Mouse (Mus musculus): Measurements from ENCODE around the gene Ppil4. TPM values are rescaled to one million over a fixed set of nuclear protein-coding genes. Genes with fewer than 3 reads are reported as not detected.

Ppil4 gene
- polyA plus RNA-seq, 2 experiments = 21.3 to 34.7 TPM

DNA sequence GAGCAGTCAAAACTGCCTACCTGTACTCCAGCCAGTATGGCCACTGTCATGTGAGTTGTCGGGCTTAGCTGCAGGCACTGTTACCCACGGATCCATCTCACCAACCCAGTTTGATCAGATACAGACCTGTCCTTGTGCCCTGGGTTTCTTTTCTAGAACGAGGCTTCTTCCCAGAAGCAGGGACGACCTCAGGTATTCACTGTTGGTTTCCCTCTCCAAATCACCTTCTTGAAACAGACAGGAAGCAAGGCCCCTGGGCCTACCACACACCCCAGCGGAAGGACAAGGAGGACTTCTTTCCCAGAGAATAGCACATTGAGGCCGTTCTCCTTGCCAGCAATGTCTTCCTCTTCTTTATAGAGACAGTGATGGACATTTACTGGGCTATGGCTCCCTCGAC, 67.8 kb downstream of the Ppil4 start:
- H3K4me1 ChIP-seq (ENCODE audit: control insufficient read depth, insufficient read depth, low read length) = peaks cover 6% of the 10 kb centered on the region; the same call in 1 of the 2 replicates
- DNase-seq (ENCODE audit: low spot score) = no peak
- no peak overlapping the region for H3K9ac ChIP-seq (ENCODE audit: low read depth, low read length, severe bottlenecking)
- H3K4me2 ChIP-seq (replicated peaks; ENCODE audit: low read depth, low read length, severe bottlenecking) = no peak overlapping the region
- H3K9me3 ChIP-seq (ENCODE audit: control insufficient read depth, low read length) = no peaks in the 10 kb centered on the region
- H3K36me3 ChIP-seq (ENCODE audit: control insufficient read depth, insufficient read depth, low read length) = no peaks in the 10 kb centered on the region
- H3K27me3 ChIP-seq (ENCODE audit: control insufficient read depth, insufficient read depth, low read length) = no peaks in the 10 kb centered on the region
- H3K27ac ChIP-seq (replicated peaks; ENCODE audit: low read depth, low read length) = peak overlapping the region; percentile 67
- TF ChIP-seq POLR2A (IDR thresholded peaks at IDR 0.05; ENCODE audit: borderline replicate concordance, extremely low read depth, insufficient read depth, insufficient read length) = no peak
- WGBS = 98% methylated on average over 7 of the region's 7 CpGs
- H3K4me3 ChIP-seq (replicated peaks; ENCODE audit: low read length) = no peak overlapping the region
- no peak for ATAC-seq (ENCODE audit: low FRiP score, low read depth)

DNA sequence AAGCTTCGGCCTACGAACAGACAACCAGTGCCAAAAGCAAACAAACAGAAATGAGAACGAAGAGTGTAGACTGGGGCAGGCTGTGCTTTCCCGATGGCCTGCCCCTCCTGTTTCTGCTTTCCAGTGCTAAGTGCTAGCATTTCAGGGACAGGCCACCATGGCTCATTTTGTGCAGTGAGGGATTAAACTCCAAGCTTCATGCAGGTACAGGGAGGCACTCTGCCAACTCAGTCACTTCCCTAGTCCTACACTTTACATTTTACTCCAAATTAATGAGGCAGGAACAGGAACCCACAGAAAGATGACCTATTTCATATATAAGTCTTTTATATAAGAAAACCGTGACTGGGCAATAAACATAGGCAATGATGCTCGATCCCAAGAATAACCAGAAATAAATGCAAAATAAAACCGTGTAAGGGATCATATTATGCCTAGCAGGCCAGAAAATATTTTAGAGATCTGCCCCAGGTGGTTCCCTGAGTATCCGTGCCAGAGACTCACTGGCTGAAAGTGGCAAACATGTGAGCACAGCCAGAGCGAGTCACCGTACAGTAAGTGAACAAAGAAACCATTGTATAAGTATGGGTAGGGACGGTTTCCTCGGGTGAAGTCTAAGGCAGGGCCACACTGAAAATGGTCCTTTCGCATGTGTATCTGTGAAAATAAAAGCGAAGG, 68.7 kb downstream of the Ppil4 start:
- ATAC-seq (ENCODE audit: low FRiP score, low read depth) (peak; percentile 81), DNase-seq (ENCODE audit: low spot score) (peak; percentile 53)
- Histone ChIP-seq H3K27me3 (ENCODE audit: control insufficient read depth, insufficient read depth, low read length) (no peaks in the 10 kb centered on the region), H3K4me3 (replicated peaks; ENCODE audit: low read length) (no peak overlapping the region), H3K4me2 (replicated peaks; ENCODE audit: low read depth, low read length, severe bottlenecking) (no peak overlapping the region), H3K36me3 (ENCODE audit: control insufficient read depth, insufficient read depth, low read length) (no peaks in the 10 kb centered on the region), H3K27ac (replicated peaks; ENCODE audit: low read depth, low read length) (peak overlapping the region; percentile 69), H3K9me3 (ENCODE audit: control insufficient read depth, low read length) (no peaks in the 10 kb centered on the region), H3K9ac (ENCODE audit: low read depth, low read length, severe bottlenecking) (no peak overlapping the region), H3K4me1 (ENCODE audit: control insufficient read depth, insufficient read depth, low read length) (peaks cover 6% of the 10 kb centered on the region; the same call in 1 of the 2 replicates)
- no peak for TF ChIP-seq POLR2A (IDR thresholded peaks at IDR 0.05; ENCODE audit: borderline replicate concordance, extremely low read depth, insufficient read depth, insufficient read length)
- WGBS = 63% methylated on average over 14 of the region's 14 CpGs

- Histone ChIP-seq H3K4me2 (replicated peaks; ENCODE audit: low read depth, low read length, severe bottlenecking) (no peak overlapping the region), H3K27ac (replicated peaks; ENCODE audit: low read depth, low read length) (peak overlapping the region; percentile 69), H3K9me3 (ENCODE audit: control insufficient read depth, low read length) (no peaks in the 10 kb centered on the region), H3K36me3 (ENCODE audit: control insufficient read depth, insufficient read depth, low read length) (no peaks in the 10 kb centered on the region), H3K27me3 (ENCODE audit: control insufficient read depth, insufficient read depth, low read length) (peaks cover 6% of the 10 kb centered on the region; the same call in 1 of the 2 replicates), H3K4me3 (replicated peaks; ENCODE audit: low read length) (no peak overlapping the region), H3K4me1 (ENCODE audit: control insufficient read depth, insufficient read depth, low read length) (peaks cover 7% of the 10 kb centered on the region; the same call in 1 of the 2 replicates), H3K9ac (ENCODE audit: low read depth, low read length, severe bottlenecking) (no peak overlapping the region)
- no peak for DNase-seq (ENCODE audit: low spot score)
- WGBS = 86% methylated on average over 25 of the region's 25 CpGs
- TF ChIP-seq POLR2A (IDR thresholded peaks at IDR 0.05; ENCODE audit: borderline replicate concordance, extremely low read depth, insufficient read depth, insufficient read length) = no peak
- ATAC-seq (ENCODE audit: low FRiP score, low read depth) = no peak; the same call in 1 of the 2 replicates
Observed at GRCm38 (mm10) chr10:7861937-7862657, 69.4 kb downstream of the Ppil4 start.

DNA sequence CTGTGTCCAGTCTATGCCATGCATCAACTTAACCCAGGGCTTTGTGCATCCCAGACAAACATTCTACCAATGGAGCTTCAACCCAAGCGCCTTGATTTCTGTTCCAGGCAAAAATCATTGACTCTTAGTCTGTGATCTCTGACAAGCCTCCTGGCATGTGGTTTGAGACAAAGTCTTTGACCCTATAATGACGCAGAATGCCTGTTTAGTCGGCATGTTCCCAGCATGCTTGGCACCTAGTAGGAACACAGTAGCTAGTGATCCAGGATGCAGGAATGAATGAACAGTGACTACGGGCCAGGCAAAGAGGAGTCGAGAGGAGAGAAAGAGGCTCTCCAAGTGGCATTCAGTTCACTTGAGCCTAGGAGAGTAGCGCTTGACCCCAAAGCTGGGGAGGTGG, 70.7 kb downstream of the Ppil4 start:
- no peak overlapping the region for H3K4me3 ChIP-seq (replicated peaks; ENCODE audit: low read length)
- ATAC-seq (ENCODE audit: low FRiP score, low read depth) = no peak
- no peak overlapping the region for H3K27ac ChIP-seq (replicated peaks; ENCODE audit: low read depth, low read length)
- 93% methylated on average over 6 of the region's 6 CpGs for WGBS
- H3K36me3 ChIP-seq (ENCODE audit: control insufficient read depth, insufficient read depth, low read length) = no peaks in the 10 kb centered on the region
- H3K9ac ChIP-seq (ENCODE audit: low read depth, low read length, severe bottlenecking) = no peak overlapping the region
- H3K4me1 ChIP-seq (ENCODE audit: control insufficient read depth, insufficient read depth, low read length) = peaks cover 13% of the 10 kb centered on the region; the same call in 1 of the 2 replicates
- H3K27me3 ChIP-seq (ENCODE audit: control insufficient read depth, insufficient read depth, low read length) = peaks cover 19% of the 10 kb centered on the region; the same call in 1 of the 2 replicates
- no peak for DNase-seq (ENCODE audit: low spot score)
- no peak overlapping the region for H3K4me2 ChIP-seq (replicated peaks; ENCODE audit: low read depth, low read length, severe bottlenecking)
- no peak for TF ChIP-seq POLR2A (IDR thresholded peaks at IDR 0.05; ENCODE audit: borderline replicate concordance, extremely low read depth, insufficient read depth, insufficient read length)
- H3K9me3 ChIP-seq (ENCODE audit: control insufficient read depth, low read length) = no peaks in the 10 kb centered on the region

- peaks cover 13% of the 10 kb centered on the region; the same call in 1 of the 2 replicates for H3K4me1 ChIP-seq (ENCODE audit: control insufficient read depth, insufficient read depth, low read length)
- DNase-seq (ENCODE audit: low spot score) = peak; percentile 9
- 65% methylated on average over 6 of the region's 6 CpGs for WGBS
Observed at GRCm38 (mm10) chr10:7864184-7864583, 71.5 kb downstream of the Ppil4 start.

More at GRCm38 (mm10) chr10:7864184-7864583, 71.5 kb downstream of the Ppil4 start:
- Histone ChIP-seq H3K9me3 (ENCODE audit: control insufficient read depth, low read length) (no peaks in the 10 kb centered on the region), H3K4me3 (replicated peaks; ENCODE audit: low read length) (no peak overlapping the region), H3K9ac (ENCODE audit: low read depth, low read length, severe bottlenecking) (no peak overlapping the region), H3K4me2 (replicated peaks; ENCODE audit: low read depth, low read length, severe bottlenecking) (no peak overlapping the region), H3K36me3 (ENCODE audit: control insufficient read depth, insufficient read depth, low read length) (no peaks in the 10 kb centered on the region), H3K27ac (replicated peaks; ENCODE audit: low read depth, low read length) (no peak overlapping the region), H3K27me3 (ENCODE audit: control insufficient read depth, insufficient read depth, low read length) (peaks cover 21% of the 10 kb centered on the region; the same call in 1 of the 2 replicates)
- ATAC-seq (ENCODE audit: low FRiP score, low read depth) = no peak
- no peak for TF ChIP-seq POLR2A (IDR thresholded peaks at IDR 0.05; ENCODE audit: borderline replicate concordance, extremely low read depth, insufficient read depth, insufficient read length)

Data from limb, embryonic 14.5 days (tissue).